Mouse (Mus musculus): ENCODE data around the gene Raph1. TPM values are rescaled to one million over a fixed set of nuclear protein-coding genes. Genes with fewer than 3 reads are reported as not detected.

The Raph1 gene
- polyA plus RNA-seq, 1 experiment, result 3.7 TPM

DNA sequence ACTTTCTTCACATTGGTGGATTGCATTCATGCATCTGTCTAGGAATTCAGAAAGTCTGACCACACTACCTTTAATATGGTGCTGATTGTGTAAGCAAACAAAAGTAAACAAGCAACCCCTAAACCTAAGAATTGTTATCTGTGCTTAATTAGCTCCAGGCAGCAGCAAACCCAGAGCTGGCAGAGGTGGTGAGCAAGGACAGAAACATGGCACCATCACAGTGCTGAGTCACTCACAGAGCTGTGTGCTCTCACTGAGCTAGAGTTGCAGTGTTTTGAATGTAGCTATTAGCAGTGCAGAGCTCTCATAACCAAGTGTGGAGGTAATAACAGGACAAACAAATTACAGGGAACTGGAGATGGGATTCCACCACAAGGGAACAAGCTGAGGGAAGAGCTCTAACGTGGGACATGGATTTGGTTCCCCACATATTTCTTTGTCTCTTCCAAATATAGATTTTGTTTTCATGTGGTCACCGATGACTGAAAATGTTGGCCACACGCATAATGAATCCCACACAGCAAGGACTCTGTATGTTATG lies 37.6 kb upstream of the Raph1 start:
- no peak overlapping the region for H3K4me3 ChIP-seq (ENCODE audit: extremely low read depth, insufficient read depth, insufficient read length)
- WGBS, result 86% methylated on average over 3 of the region's 3 CpGs
- H3K4me1 ChIP-seq (ENCODE audit: control insufficient read depth, insufficient read depth, insufficient read length), result no peaks in the 10 kb centered on the region
- H3K27me3 ChIP-seq (ENCODE audit: control insufficient read depth, insufficient read depth, low read length), result no peaks in the 10 kb centered on the region
- TF ChIP-seq POLR2A (IDR thresholded peaks at IDR 0.05; ENCODE audit: low read depth, low read length), result no peak
- no peak for TF ChIP-seq CTCF (IDR thresholded peaks at IDR 0.05; ENCODE audit: extremely low read depth, insufficient read depth, insufficient read length, insufficient replicate concordance)
- H3K27ac ChIP-seq (ENCODE audit: insufficient read depth, low read length), result no peak overlapping the region
- no peak for DNase-seq (ENCODE audit: low read depth in 1 of 2, low spot score in 2 of 2)
- no peaks in the 10 kb centered on the region for H3K36me3 ChIP-seq (ENCODE audit: control insufficient read depth, insufficient read depth, low read length)

DNA sequence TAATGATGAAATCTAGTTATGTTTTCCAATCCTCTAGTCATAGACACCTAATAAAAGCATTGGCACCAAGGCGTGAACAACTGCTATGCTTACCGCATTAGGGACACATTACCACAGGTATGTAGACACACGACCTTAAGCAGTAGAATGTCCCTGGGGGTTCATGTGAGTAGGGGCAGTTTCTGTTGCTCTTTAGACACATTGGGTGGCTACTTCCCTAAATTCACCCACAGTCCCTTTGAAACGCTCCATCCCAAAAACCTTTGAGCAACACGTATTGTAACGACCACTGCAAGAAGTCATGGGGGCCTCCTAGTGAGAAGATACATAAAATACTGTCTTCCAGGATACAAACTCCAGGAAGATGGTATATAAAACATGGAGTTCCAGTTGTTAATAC lies 33.8 kb upstream of the Raph1 start:
- no peaks in the 10 kb centered on the region for H3K4me1 ChIP-seq (ENCODE audit: control insufficient read depth, insufficient read depth, insufficient read length)
- H3K36me3 ChIP-seq (ENCODE audit: control insufficient read depth, insufficient read depth, low read length), result no peaks in the 10 kb centered on the region
- WGBS, result 81% methylated on average over 6 of the region's 6 CpGs
- no peak for DNase-seq (ENCODE audit: low read depth in 1 of 2, low spot score in 2 of 2)
- H3K27me3 ChIP-seq (ENCODE audit: control insufficient read depth, insufficient read depth, low read length), result no peaks in the 10 kb centered on the region
- no peak for TF ChIP-seq CTCF (IDR thresholded peaks at IDR 0.05; ENCODE audit: extremely low read depth, insufficient read depth, insufficient read length, insufficient replicate concordance)
- TF ChIP-seq POLR2A (IDR thresholded peaks at IDR 0.05; ENCODE audit: low read depth, low read length), result no peak
- H3K4me3 ChIP-seq (ENCODE audit: extremely low read depth, insufficient read depth, insufficient read length), result no peak overlapping the region
- H3K27ac ChIP-seq (ENCODE audit: insufficient read depth, low read length), result no peak overlapping the region

DNA sequence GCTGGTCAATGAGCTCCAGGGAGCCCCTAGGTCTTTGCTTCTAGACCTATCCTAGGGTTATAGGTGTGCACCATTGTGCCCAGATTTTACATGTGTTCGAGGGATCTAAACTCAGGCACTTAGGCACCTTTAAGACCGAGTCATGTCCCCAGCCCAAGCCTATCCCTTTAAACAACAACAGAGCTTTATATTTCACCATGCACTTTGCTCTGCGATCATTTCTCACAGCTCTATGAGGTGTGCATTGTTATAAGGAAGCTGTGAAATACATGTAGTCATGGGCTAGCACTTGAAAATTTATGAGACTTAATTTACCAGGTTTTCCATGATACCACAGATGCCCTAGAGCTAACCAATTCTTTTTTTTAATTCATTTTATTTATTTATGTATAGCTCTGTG lies 33.0 kb upstream of the Raph1 start:
- Histone ChIP-seq H3K4me3 (ENCODE audit: extremely low read depth, insufficient read depth, insufficient read length) (no peak overlapping the region), H3K27me3 (ENCODE audit: control insufficient read depth, insufficient read depth, low read length) (no peaks in the 10 kb centered on the region), H3K36me3 (ENCODE audit: control insufficient read depth, insufficient read depth, low read length) (no peaks in the 10 kb centered on the region), H3K4me1 (ENCODE audit: control insufficient read depth, insufficient read depth, insufficient read length) (no peaks in the 10 kb centered on the region), H3K27ac (ENCODE audit: insufficient read depth, low read length) (no peak overlapping the region)
- TF ChIP-seq POLR2A (IDR thresholded peaks at IDR 0.05; ENCODE audit: low read depth, low read length) (no peak), CTCF (IDR thresholded peaks at IDR 0.05; ENCODE audit: extremely low read depth, insufficient read depth, insufficient read length, insufficient replicate concordance) (no peak)
- 92% methylated on average over 3 of the region's 3 CpGs for WGBS
- no peak for DNase-seq (ENCODE audit: low read depth in 1 of 2, low spot score in 2 of 2)

DNA sequence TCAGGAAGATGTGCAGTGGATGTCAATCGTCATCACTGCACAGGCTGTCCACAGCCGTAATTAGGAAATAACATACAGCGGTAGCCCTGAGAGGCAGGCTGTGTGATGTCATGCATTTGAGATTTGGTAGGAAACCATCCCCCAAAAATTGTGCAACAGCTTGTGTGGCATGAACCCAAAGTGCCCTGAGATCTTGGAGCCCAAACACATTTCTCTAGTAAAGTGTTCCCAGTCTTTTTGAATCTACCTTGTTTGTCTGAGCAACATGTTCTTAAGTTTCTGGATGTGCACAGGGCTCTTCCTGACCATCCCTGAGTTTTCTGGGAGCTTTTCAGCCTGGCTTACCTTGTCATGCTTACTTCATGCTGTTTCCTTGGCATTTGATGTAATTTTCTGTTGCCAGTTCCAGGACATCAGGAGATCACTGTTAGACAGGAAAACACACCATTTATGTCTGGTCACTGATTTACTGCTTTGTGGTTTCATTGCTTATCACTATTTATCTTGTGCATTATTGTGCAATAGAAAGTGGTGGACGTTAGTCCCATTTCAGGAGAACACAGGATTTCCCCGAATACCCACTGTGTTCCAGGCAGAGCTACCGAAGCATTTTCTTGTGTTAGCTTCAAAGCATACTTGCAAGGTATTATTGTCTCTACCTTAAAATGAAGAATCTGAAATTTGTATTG lies 32.3 kb upstream of the Raph1 start:
- Histone ChIP-seq H3K4me1 (ENCODE audit: control insufficient read depth, insufficient read depth, insufficient read length) (no peaks in the 10 kb centered on the region), H3K4me3 (ENCODE audit: extremely low read depth, insufficient read depth, insufficient read length) (no peak overlapping the region), H3K27me3 (ENCODE audit: control insufficient read depth, insufficient read depth, low read length) (no peaks in the 10 kb centered on the region), H3K27ac (ENCODE audit: insufficient read depth, low read length) (no peak overlapping the region), H3K36me3 (ENCODE audit: control insufficient read depth, insufficient read depth, low read length) (no peaks in the 10 kb centered on the region)
- no peak for DNase-seq (ENCODE audit: low read depth in 1 of 2, low spot score in 2 of 2)
- TF ChIP-seq POLR2A (IDR thresholded peaks at IDR 0.05; ENCODE audit: low read depth, low read length) (no peak), CTCF (IDR thresholded peaks at IDR 0.05; ENCODE audit: extremely low read depth, insufficient read depth, insufficient read length, insufficient replicate concordance) (no peak)
- 72% methylated on average over 6 of the region's 6 CpGs for WGBS

DNA sequence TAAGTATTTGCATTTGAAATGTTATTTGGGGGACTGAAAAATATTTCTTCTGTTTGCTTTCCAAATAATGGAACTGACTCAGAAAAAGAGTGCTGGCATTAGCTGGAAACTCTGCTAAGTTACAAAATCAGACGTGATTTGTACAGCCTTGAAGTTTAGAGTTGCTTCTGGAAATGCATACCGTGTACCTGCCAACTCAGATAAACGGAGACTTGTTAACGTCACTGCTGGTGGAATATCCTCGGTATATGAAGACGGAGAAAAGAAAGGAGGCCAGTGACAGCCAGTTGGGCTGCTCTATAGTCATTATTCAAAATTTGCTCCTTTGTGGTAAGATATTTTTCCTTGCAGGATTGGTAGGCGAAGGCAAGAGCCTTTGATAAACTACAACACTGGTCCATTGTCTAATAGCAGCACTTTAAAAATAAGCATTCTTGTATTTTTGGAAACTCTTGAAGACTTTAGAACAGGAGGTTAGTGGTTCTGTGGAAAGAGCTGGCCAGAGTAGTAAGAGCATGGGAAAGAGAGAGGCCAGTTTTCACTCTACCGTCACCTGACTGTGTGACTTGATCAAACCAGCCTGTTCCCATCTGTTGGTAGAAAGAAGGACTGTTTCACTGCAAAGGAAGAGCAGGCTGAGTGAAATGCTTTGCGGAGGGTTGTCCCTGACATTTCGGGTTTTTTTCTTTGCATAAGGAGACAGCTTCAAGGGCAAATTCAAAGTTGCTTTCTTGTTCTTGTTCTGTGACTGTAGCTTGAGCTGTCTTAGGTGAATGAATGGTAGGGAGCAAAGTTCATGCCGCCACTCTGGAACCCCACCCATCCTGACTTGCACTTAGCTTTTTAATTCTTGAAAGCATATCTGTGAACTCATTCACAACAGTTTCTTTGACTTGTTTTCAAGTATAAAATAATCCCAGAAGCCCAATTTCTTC lies 29.7 kb upstream of the Raph1 start:
- Histone ChIP-seq H3K4me1 (ENCODE audit: control insufficient read depth, insufficient read depth, insufficient read length) (no peaks in the 10 kb centered on the region), H3K4me3 (ENCODE audit: extremely low read depth, insufficient read depth, insufficient read length) (no peak overlapping the region), H3K27me3 (ENCODE audit: control insufficient read depth, insufficient read depth, low read length) (no peaks in the 10 kb centered on the region), H3K27ac (ENCODE audit: insufficient read depth, low read length) (no peak overlapping the region), H3K36me3 (ENCODE audit: control insufficient read depth, insufficient read depth, low read length) (no peaks in the 10 kb centered on the region)
- TF ChIP-seq POLR2A (IDR thresholded peaks at IDR 0.05; ENCODE audit: low read depth, low read length), result no peak
- TF ChIP-seq CTCF (IDR thresholded peaks at IDR 0.05; ENCODE audit: extremely low read depth, insufficient read depth, insufficient read length, insufficient replicate concordance), result no peak
- WGBS, result 93% methylated on average over 11 of the region's 11 CpGs
- no peak for DNase-seq (ENCODE audit: low read depth in 1 of 2, low spot score in 2 of 2)

DNA sequence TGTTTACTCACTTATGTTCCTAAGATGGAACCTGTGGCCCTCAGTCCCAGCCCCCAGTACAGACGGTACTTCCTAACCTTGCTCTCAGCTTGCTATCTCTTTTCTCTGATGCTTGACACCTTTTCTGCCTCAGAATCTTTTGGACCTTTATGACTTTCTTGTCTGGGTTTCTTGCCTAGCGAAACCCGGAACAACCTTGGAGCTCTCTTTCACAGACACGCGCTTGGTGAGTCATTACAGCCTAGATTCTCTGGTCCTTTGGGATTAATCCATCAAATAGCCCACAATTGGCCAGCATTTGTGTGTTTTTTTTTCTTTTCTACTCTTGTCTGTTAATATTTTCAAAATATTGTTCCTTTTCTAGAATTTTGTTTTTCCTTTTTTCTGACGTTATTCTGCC lies 26.2 kb upstream of the Raph1 start:
- DNase-seq (ENCODE audit: low read depth in 1 of 2, low spot score in 2 of 2), result no peak
- Histone ChIP-seq H3K4me3 (ENCODE audit: extremely low read depth, insufficient read depth, insufficient read length) (no peak overlapping the region), H3K27me3 (ENCODE audit: control insufficient read depth, insufficient read depth, low read length) (no peaks in the 10 kb centered on the region), H3K27ac (ENCODE audit: insufficient read depth, low read length) (no peak overlapping the region), H3K4me1 (ENCODE audit: control insufficient read depth, insufficient read depth, insufficient read length) (no peaks in the 10 kb centered on the region), H3K36me3 (ENCODE audit: control insufficient read depth, insufficient read depth, low read length) (no peaks in the 10 kb centered on the region)
- TF ChIP-seq POLR2A (IDR thresholded peaks at IDR 0.05; ENCODE audit: low read depth, low read length) (no peak), CTCF (IDR thresholded peaks at IDR 0.05; ENCODE audit: extremely low read depth, insufficient read depth, insufficient read length, insufficient replicate concordance) (no peak)
- 96% methylated on average over 6 of the region's 6 CpGs for WGBS
